Mouse (Mus musculus): ENCODE results near the gene Mrm2. TPM values are rescaled to one million over a fixed set of nuclear protein-coding genes. Genes with fewer than 3 reads are reported as not detected.
"Not testable (repeated sequence)": the region's sequence is repeated elsewhere in the genome, so short reads cannot be mapped to it uniquely, and the experiment has no call there.

Mrm2 gene
- polyA plus RNA-seq, 1 experiment from 2014 or later, result 23.5 TPM

- H3K9me3 ChIP-seq; H3K9ac ChIP-seq (replicated peaks); ATAC-seq; H3K4me2 ChIP-seq (replicated peaks); H3K4me3 ChIP-seq (replicated peaks); H3K27ac ChIP-seq; H3K4me1 ChIP-seq (replicated peaks); H3K27me3 ChIP-seq; H3K36me3 ChIP-seq: not testable (repeated sequence)
- 92% methylated on average over 2 of the region's 2 CpGs for WGBS
Measured at GRCm38 (mm10) chr5:140368126-140368525, 36.4 kb upstream of the Mrm2 start.

- WGBS, result 95% methylated on average over 5 of the region's 5 CpGs
- Histone ChIP-seq H3K27me3 (no peaks in the 10 kb centered on the region), H3K4me1 (replicated peaks) (no peaks in the 10 kb centered on the region), H3K36me3 (peaks cover 10% of the 10 kb centered on the region), H3K27ac (no peak overlapping the region), H3K9ac (replicated peaks) (no peak overlapping the region), H3K4me2 (replicated peaks) (no peak overlapping the region), H3K9me3 (no peaks in the 10 kb centered on the region; the same call in 1 of the 2 replicates), H3K4me3 (replicated peaks) (no peak overlapping the region)
- ATAC-seq, result no peak
Measured at GRCm38 (mm10) chr5:140364415-140364814, 32.7 kb upstream of the Mrm2 start.

GRCm38 (mm10) chr5:140359930-140360674 lies 28.4 kb upstream of the Mrm2 start:
- Histone ChIP-seq H3K4me2 (replicated peaks) (no peak overlapping the region), H3K9ac (replicated peaks) (no peak overlapping the region), H3K4me1 (replicated peaks) (no peaks in the 10 kb centered on the region), H3K27ac (no peak overlapping the region), H3K9me3 (no peaks in the 10 kb centered on the region; the same call in 1 of the 2 replicates), H3K4me3 (replicated peaks) (no peak overlapping the region), H3K36me3 (peaks cover 39% of the 10 kb centered on the region), H3K27me3 (no peaks in the 10 kb centered on the region)
- no peak for ATAC-seq
- 78% methylated on average over 14 of the region's 14 CpGs for WGBS

- 97% methylated on average over 3 of the region's 3 CpGs for WGBS
- Histone ChIP-seq H3K36me3 (peaks cover 61% of the 10 kb centered on the region), H3K4me1 (replicated peaks) (no peaks in the 10 kb centered on the region), H3K9ac (replicated peaks) (no peak overlapping the region), H3K4me3 (replicated peaks) (no peak overlapping the region), H3K27me3 (no peaks in the 10 kb centered on the region), H3K9me3 (no peaks in the 10 kb centered on the region), H3K27ac (no peak overlapping the region), H3K4me2 (replicated peaks) (no peak overlapping the region)
- ATAC-seq, result no peak
Measured at GRCm38 (mm10) chr5:140357466-140357865, 25.8 kb upstream of the Mrm2 start.

- Histone ChIP-seq H3K4me2 (replicated peaks) (no peak overlapping the region), H3K4me1 (replicated peaks) (no peaks in the 10 kb centered on the region), H3K9me3 (no peaks in the 10 kb centered on the region), H3K4me3 (replicated peaks) (no peak overlapping the region), H3K27me3 (no peaks in the 10 kb centered on the region), H3K36me3 (peaks cover 77% of the 10 kb centered on the region), H3K27ac (no peak overlapping the region), H3K9ac (replicated peaks) (no peak overlapping the region; the same call in 1 of the 2 replicates)
- 89% methylated on average over 11 of the region's 11 CpGs for WGBS
- no peak for ATAC-seq
Measured at GRCm38 (mm10) chr5:140355934-140356333, 24.2 kb upstream of the Mrm2 start.

GRCm38 (mm10) chr5:140352352-140352751 lies 20.7 kb upstream of the Mrm2 start:
- no peak overlapping the region for H3K4me3 ChIP-seq (replicated peaks)
- H3K9ac ChIP-seq (replicated peaks), result no peak overlapping the region
- no peaks in the 10 kb centered on the region for H3K9me3 ChIP-seq
- H3K27me3 ChIP-seq, result no peaks in the 10 kb centered on the region
- no peak for ATAC-seq
- no peak overlapping the region for H3K27ac ChIP-seq
- H3K4me1 ChIP-seq (replicated peaks), result no peaks in the 10 kb centered on the region
- H3K36me3 ChIP-seq, result peaks cover 63% of the 10 kb centered on the region
- H3K4me2 ChIP-seq (replicated peaks), result no peak overlapping the region
- WGBS, result 95% methylated on average over 6 of the region's 6 CpGs

GRCm38 (mm10) chr5:140350731-140351497 lies 19.2 kb upstream of the Mrm2 start:
- Histone ChIP-seq H3K27me3 (no peaks in the 10 kb centered on the region), H3K9ac (replicated peaks) (no peak overlapping the region), H3K36me3 (peaks cover 55% of the 10 kb centered on the region), H3K4me3 (replicated peaks) (no peak overlapping the region), H3K27ac (no peak overlapping the region), H3K4me2 (replicated peaks) (no peak overlapping the region), H3K4me1 (replicated peaks) (no peaks in the 10 kb centered on the region), H3K9me3 (no peaks in the 10 kb centered on the region)
- no peak for ATAC-seq
- 93% methylated on average over 8 of the region's 8 CpGs for WGBS

- Histone ChIP-seq H3K4me2 (replicated peaks) (no peak overlapping the region), H3K27ac (no peak overlapping the region), H3K36me3 (peaks cover 58% of the 10 kb centered on the region), H3K4me3 (replicated peaks) (no peak overlapping the region), H3K4me1 (replicated peaks) (no peaks in the 10 kb centered on the region), H3K9me3 (no peaks in the 10 kb centered on the region), H3K27me3 (no peaks in the 10 kb centered on the region), H3K9ac (replicated peaks) (no peak overlapping the region)
- 96% methylated on average over 9 of the region's 9 CpGs for WGBS
- ATAC-seq, result no peak
Measured at GRCm38 (mm10) chr5:140349882-140350281, 18.2 kb upstream of the Mrm2 start.

- WGBS, result 88% methylated on average over 1 of the region's 1 CpGs
- Histone ChIP-seq H3K4me3 (replicated peaks) (no peak overlapping the region), H3K27ac (no peak overlapping the region), H3K4me1 (replicated peaks) (no peaks in the 10 kb centered on the region), H3K36me3 (peaks cover 41% of the 10 kb centered on the region), H3K4me2 (replicated peaks) (no peak overlapping the region), H3K9me3 (no peaks in the 10 kb centered on the region), H3K9ac (replicated peaks) (no peak overlapping the region), H3K27me3 (no peaks in the 10 kb centered on the region)
- no peak for ATAC-seq
Measured at GRCm38 (mm10) chr5:140346050-140346449, 14.4 kb upstream of the Mrm2 start.

- over 99% methylated on average over 4 of the region's 4 CpGs for WGBS
- no peaks in the 10 kb centered on the region for H3K4me1 ChIP-seq (replicated peaks)
- H3K27ac ChIP-seq, result no peak overlapping the region
- no peak overlapping the region for H3K4me3 ChIP-seq (replicated peaks)
- ATAC-seq, result no peak
- peaks cover 45% of the 10 kb centered on the region for H3K36me3 ChIP-seq
- H3K9ac ChIP-seq (replicated peaks), result no peak overlapping the region
- H3K27me3 ChIP-seq, result no peaks in the 10 kb centered on the region
- no peak overlapping the region for H3K4me2 ChIP-seq (replicated peaks)
- no peaks in the 10 kb centered on the region for H3K9me3 ChIP-seq
Measured at GRCm38 (mm10) chr5:140345244-140345643, 13.5 kb upstream of the Mrm2 start.

GRCm38 (mm10) chr5:140342880-140343279 lies 11.2 kb upstream of the Mrm2 start:
- H3K4me3 ChIP-seq (replicated peaks), result no peak overlapping the region
- no peak overlapping the region for H3K27ac ChIP-seq
- H3K9me3 ChIP-seq, result no peaks in the 10 kb centered on the region; the same call in 1 of the 2 replicates
- no peaks in the 10 kb centered on the region for H3K4me1 ChIP-seq (replicated peaks)
- ATAC-seq, result no peak
- peaks cover 68% of the 10 kb centered on the region for H3K36me3 ChIP-seq
- WGBS, result 90% methylated on average over 4 of the region's 4 CpGs
- no peak overlapping the region for H3K4me2 ChIP-seq (replicated peaks)
- no peak overlapping the region for H3K9ac ChIP-seq (replicated peaks)
- H3K27me3 ChIP-seq, result no peaks in the 10 kb centered on the region

GRCm38 (mm10) chr5:140339836-140340235 lies 8.1 kb upstream of the Mrm2 start:
- H3K4me3 ChIP-seq (replicated peaks), result no peak overlapping the region
- no peak overlapping the region for H3K9ac ChIP-seq (replicated peaks)
- no peaks in the 10 kb centered on the region; the same call in 1 of the 2 replicates for H3K9me3 ChIP-seq
- peaks cover 64% of the 10 kb centered on the region for H3K36me3 ChIP-seq
- H3K4me2 ChIP-seq (replicated peaks), result no peak overlapping the region
- no peak overlapping the region for H3K27ac ChIP-seq
- no peak for ATAC-seq
- H3K27me3 ChIP-seq, result no peaks in the 10 kb centered on the region
- WGBS, result 83% methylated on average over 3 of the region's 3 CpGs
- no peaks in the 10 kb centered on the region for H3K4me1 ChIP-seq (replicated peaks)

Data from midbrain, embryonic 13.5 days (tissue).